Mouse (Mus musculus): Measurements from ENCODE around the gene Stoml1.

DNA sequence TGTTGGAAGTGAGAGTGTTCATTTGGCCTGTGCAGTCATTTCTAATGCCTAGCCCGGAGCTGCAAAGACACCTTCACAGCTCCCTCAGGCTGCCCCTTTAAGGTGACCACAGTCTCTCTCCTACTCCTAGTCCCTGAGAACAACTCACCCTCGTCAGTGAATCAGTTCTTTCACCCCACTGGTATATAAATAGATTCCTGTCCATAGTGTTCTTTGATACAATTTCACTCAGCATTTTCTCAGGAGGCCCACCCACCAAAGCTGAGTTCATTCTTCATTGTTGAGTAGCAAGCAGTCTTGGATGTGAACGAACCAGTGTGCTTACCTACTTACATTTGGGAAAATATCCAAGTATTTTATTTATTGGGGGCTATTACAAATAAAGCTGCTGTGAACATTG, 21.7 kb downstream of the Stoml1 start:
- TF ChIP-seq CTCF (IDR thresholded peaks at IDR 0.05; ENCODE audit: low read depth) (no peak), EP300 (IDR thresholded peaks at IDR 0.05; ENCODE audit: low read depth) (no peak)

Data from liver, embryonic 14.5 days (tissue).